Mouse (Mus musculus) myocyte (in vitro differentiated cells): ENCODE measurements at regions not wholly inside any gene's neighbourhood (a gene's known extent, or its start where the extent isn't known, plus 50 kb on each side); places are given as distances from the start of the nearest gene placed in this dataset.
A peak's percentile ranks its signal among the peaks of the same experiment; 100 is the strongest.

ENCODE experiments used
- H3K27me3 ChIP-seq: one replicate; pipeline ENCODE4 v1.6.1; 2011; ENCODE audit not compliant: control insufficient read depth, insufficient read depth, insufficient read length
- H3K36me3 ChIP-seq: one replicate; pipeline ENCODE4 v1.6.1; 2011; ENCODE audit not compliant: control insufficient read depth, insufficient read depth
- H3K4me2 ChIP-seq: one replicate; pipeline ENCODE4 v1.6.1; 2011; ENCODE audit warnings: low read depth, control low read depth
- H3K4me3 ChIP-seq: one replicate; pipeline ENCODE4 v1.5.1; 2011; ENCODE audit warnings: mild to moderate bottlenecking, control low read depth, moderate library complexity
- H3K79me2 ChIP-seq: one replicate; pipeline ENCODE4 v1.6.1; 2011; ENCODE audit not compliant: control insufficient read depth, insufficient read depth
- H3ac ChIP-seq: one replicate; pipeline ENCODE4 v1.6.1; 2011; ENCODE audit not compliant: control insufficient read depth, insufficient read length
- CEBPB ChIP-seq: IDR thresholded peaks from 2 replicates; pipeline ENCODE4 v1.6.1; 2011; ENCODE audit warnings: mild to moderate bottlenecking, moderate library complexity; ENCODE audit not compliant: poor library complexity, insufficient read depth, severe bottlenecking
- E2F4 ChIP-seq: IDR thresholded peaks from one replicate; pipeline ENCODE4 v1.6.1; 2011; ENCODE audit warnings: mild to moderate bottlenecking, control low read depth, moderate library complexity; ENCODE audit not compliant: insufficient read depth
- MAX ChIP-seq: IDR thresholded peaks from one replicate; pipeline ENCODE4 v1.6.1; 2011; ENCODE audit warnings: low read depth, mild to moderate bottlenecking, control low read depth
- MYOD1 ChIP-seq, 3 experiments: IDR thresholded peaks; one replicate each; pipeline ENCODE4 v1.6.1; 2011; ENCODE audit warnings: control low read depth in 2 of 3, low read depth in 2 of 3, mild to moderate bottlenecking in 2 of 3, moderate library complexity in 1 of 3; ENCODE audit not compliant: insufficient read length in 2 of 3, control insufficient read depth in 1 of 3
- MYOG ChIP-seq, 3 experiments: IDR thresholded peaks; one replicate each; pipeline ENCODE4 v1.6.1; 2011; ENCODE audit warnings: control low read depth in 2 of 3, low read depth in 2 of 3, mild to moderate bottlenecking in 2 of 3; ENCODE audit not compliant: insufficient read length in 2 of 3, control insufficient read depth in 1 of 3, insufficient read depth in 1 of 3
- POLR2A ChIP-seq: IDR thresholded peaks from one replicate; pipeline ENCODE4 v1.6.1; 2011; ENCODE audit warnings: low read depth, mild to moderate bottlenecking, control low read depth, moderate library complexity; ENCODE audit not compliant: insufficient read length
- POLR2AphosphoS2 ChIP-seq: IDR thresholded peaks from one replicate; pipeline ENCODE4 v1.6.1; 2011; ENCODE audit warnings: low read depth, control low read depth; ENCODE audit not compliant: insufficient read length
- REST ChIP-seq: IDR thresholded peaks from one replicate; pipeline ENCODE4 v1.6.1; 2011; ENCODE audit warnings: mild to moderate bottlenecking, control low read depth, moderate library complexity; ENCODE audit not compliant: insufficient read depth, insufficient read length
- SRF ChIP-seq: IDR thresholded peaks from one replicate; pipeline ENCODE4 v1.6.1; 2011; ENCODE audit warnings: low read depth; ENCODE audit not compliant: control insufficient read depth, insufficient read length
- TCF12 ChIP-seq: IDR thresholded peaks from one replicate; pipeline ENCODE4 v1.6.1; 2011; ENCODE audit warnings: mild to moderate bottlenecking, control low read depth; ENCODE audit not compliant: poor library complexity, insufficient read depth, severe bottlenecking
- TCF3 ChIP-seq: IDR thresholded peaks from one replicate; pipeline ENCODE4 v1.6.1; 2011; ENCODE audit warnings: low read depth, control low read depth; ENCODE audit not compliant: insufficient read length
- USF1 ChIP-seq: IDR thresholded peaks from one replicate; pipeline ENCODE4 v1.6.1; 2011; ENCODE audit warnings: low read depth, mild to moderate bottlenecking, control low read depth, moderate library complexity

DNA sequence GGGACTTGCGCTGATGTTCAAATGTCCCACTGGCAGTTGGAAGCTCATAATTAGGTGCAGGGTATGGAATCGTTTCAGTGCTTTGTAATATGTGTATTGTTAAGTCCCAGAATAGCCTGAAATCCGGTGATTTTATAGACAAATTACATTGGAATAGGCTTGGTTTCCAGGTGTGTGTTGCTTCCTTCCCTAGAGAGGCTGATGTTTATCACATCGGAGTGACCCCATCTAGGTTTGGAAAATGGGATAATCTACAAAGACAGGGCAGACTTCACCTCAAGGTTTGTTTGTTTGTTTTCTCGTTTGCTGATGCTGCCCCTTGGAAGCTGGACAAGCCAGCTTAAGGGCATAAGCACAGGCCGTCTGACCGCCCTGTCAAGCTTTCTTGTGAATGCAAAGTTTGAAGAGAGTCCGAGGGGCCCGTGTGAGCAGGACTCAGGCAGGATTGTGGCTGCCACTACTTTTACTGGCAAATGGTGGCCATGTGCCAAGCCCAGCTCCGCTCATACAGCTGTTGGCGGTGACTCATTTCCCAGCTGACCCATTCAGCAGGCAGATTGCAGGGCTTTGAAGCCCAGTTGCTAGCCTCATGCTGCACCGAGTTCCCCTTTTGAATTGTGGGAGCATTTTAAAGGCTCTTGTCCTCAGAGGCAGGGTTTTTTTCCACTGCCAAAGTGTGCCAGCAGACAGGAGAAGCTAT is 200.6 kb upstream of the Tgfbr2 start:
- Histone ChIP-seq H3K4me3 (no peak overlapping the region), H3K27me3 (no peaks in the 10 kb centered on the region), H3K36me3 (no peaks in the 10 kb centered on the region), H3K4me2 (peak overlapping the region; percentile 75), H3ac (no peak overlapping the region), H3K79me2 (no peaks in the 10 kb centered on the region)
- peak; percentile 96 for TF ChIP-seq TCF12
- no peak for TF ChIP-seq E2F4
- no peak for TF ChIP-seq POLR2A
- TF ChIP-seq TCF3 = peak; percentile 85
- peak; percentile 69 for TF ChIP-seq CEBPB
- TF ChIP-seq SRF = no peak
- TF ChIP-seq USF1 = peak; percentile 17
- TF ChIP-seq POLR2AphosphoS2 = no peak
- TF ChIP-seq REST = no peak
- TF ChIP-seq MAX = peak; percentile 57
- TF ChIP-seq MYOG (IDR thresholded peaks at IDR 0.05; ENCODE audit: control insufficient read depth in 1 of 3, insufficient read depth in 1 of 3, insufficient read length in 2 of 3, low read depth in 2 of 3) = peak; percentile 95 to 98 (median 97)
- peak; percentile 83 to 98 (median 98) for TF ChIP-seq MYOD1 (IDR thresholded peaks at IDR 0.05; ENCODE audit: control insufficient read depth in 1 of 3, insufficient read length in 2 of 3, low read depth in 2 of 3)

GRCm38 (mm10) chr9:116374343-116374742 is 199.2 kb upstream of the Tgfbr2 start:
- Histone ChIP-seq H3K27me3 (no peaks in the 10 kb centered on the region), H3ac (no peak overlapping the region), H3K36me3 (no peaks in the 10 kb centered on the region), H3K79me2 (no peaks in the 10 kb centered on the region), H3K4me3 (no peak overlapping the region), H3K4me2 (no peak overlapping the region)
- TF ChIP-seq REST = no peak
- no peak for TF ChIP-seq CEBPB
- TF ChIP-seq TCF12 = no peak
- no peak for TF ChIP-seq MAX
- TF ChIP-seq TCF3 = no peak
- no peak for TF ChIP-seq SRF
- TF ChIP-seq MYOG (IDR thresholded peaks at IDR 0.05; ENCODE audit: control insufficient read depth in 1 of 3, insufficient read depth in 1 of 3, insufficient read length in 2 of 3, low read depth in 2 of 3) = no peak
- TF ChIP-seq MYOD1 (IDR thresholded peaks at IDR 0.05; ENCODE audit: control insufficient read depth in 1 of 3, insufficient read length in 2 of 3, low read depth in 2 of 3) = peak in 1 of 3 experiments; percentile 3

DNA sequence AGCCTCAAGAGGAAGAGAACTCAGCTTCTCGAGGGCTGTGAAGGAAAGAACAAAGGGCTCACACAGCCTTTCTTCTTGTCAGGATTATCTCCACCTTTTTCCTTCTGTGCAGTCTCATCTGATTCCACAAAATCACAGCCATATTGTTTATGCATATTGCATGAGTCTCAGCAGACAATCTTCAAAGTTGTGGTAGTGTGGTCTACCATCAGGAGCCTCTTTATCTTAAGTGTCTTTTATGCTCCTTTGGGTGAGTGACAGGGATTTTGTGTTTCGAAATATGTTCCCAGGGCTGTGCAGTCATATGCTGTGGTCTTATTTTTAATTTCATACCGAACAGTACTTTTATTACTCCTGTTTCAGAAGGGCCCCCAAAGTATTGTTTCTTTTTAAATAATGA is 198.2 kb upstream of the Tgfbr2 start:
- H3K4me3 ChIP-seq = no peak overlapping the region
- H3K36me3 ChIP-seq = no peaks in the 10 kb centered on the region
- H3K27me3 ChIP-seq = no peaks in the 10 kb centered on the region

GRCm38 (mm10) chr9:116369059-116369718 is 194.0 kb upstream of the Tgfbr2 start:
- Histone ChIP-seq H3K79me2 (no peaks in the 10 kb centered on the region), H3K27me3 (no peaks in the 10 kb centered on the region), H3ac (no peak overlapping the region), H3K36me3 (no peaks in the 10 kb centered on the region), H3K4me2 (peak overlapping the region; percentile 59), H3K4me3 (no peak overlapping the region)
- TF ChIP-seq MYOG (IDR thresholded peaks at IDR 0.05; ENCODE audit: control insufficient read depth in 1 of 3, insufficient read depth in 1 of 3, insufficient read length in 2 of 3, low read depth in 2 of 3) = peak in 2 of 3 experiments; percentile 1 to 53
- peak in 1 of 3 experiments; percentile 67 for TF ChIP-seq MYOD1 (IDR thresholded peaks at IDR 0.05; ENCODE audit: control insufficient read depth in 1 of 3, insufficient read length in 2 of 3, low read depth in 2 of 3)
- TF ChIP-seq MAX = no peak

More for the DNA sequence above, 198.2 kb upstream of the Tgfbr2 start:
- TF ChIP-seq SRF (no peak), REST (no peak), MYOD1 (IDR thresholded peaks at IDR 0.05; ENCODE audit: control insufficient read depth in 1 of 3, insufficient read length in 2 of 3, low read depth in 2 of 3) (no peak), TCF12 (no peak), USF1 (no peak), MAX (no peak), MYOG (IDR thresholded peaks at IDR 0.05; ENCODE audit: control insufficient read depth in 1 of 3, insufficient read depth in 1 of 3, insufficient read length in 2 of 3, low read depth in 2 of 3) (no peak), E2F4 (no peak), CEBPB (0 out of 2 replicates have a peak, but pooled peaks have one; percentile 43)
- Histone ChIP-seq H3ac (no peak overlapping the region), H3K79me2 (no peaks in the 10 kb centered on the region), H3K4me2 (peak overlapping the region; percentile 7)

DNA sequence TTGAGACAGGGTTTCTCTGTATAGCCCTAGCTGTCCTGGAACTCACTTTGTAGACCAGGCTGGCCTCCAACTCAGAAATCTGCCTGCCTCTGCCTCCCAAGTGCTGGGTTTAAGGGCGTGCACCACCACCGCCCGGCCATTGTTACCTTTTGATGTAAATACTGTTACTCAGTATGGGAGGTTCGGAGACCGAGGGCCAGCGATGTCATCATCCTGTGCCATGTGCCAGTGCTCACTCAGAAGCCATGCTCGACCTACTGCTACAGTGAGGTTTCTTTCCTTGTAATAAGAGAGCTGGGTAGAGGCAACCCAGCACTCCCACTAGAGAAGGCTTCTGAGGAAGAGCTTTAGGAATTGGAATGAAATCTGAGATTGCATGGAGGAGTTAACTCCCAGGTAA is 191.6 kb upstream of the Tgfbr2 start:
- H3K36me3 ChIP-seq = no peaks in the 10 kb centered on the region
- no peak overlapping the region for H3K4me2 ChIP-seq
- H3K27me3 ChIP-seq = no peaks in the 10 kb centered on the region
- TF ChIP-seq E2F4 (no peak), MYOD1 (IDR thresholded peaks at IDR 0.05; ENCODE audit: control insufficient read depth in 1 of 3, insufficient read length in 2 of 3, low read depth in 2 of 3) (no peak), POLR2AphosphoS2 (no peak), MAX (no peak), POLR2A (no peak), USF1 (no peak)
- no peak overlapping the region for H3ac ChIP-seq
- no peak overlapping the region for H3K4me3 ChIP-seq
- no peaks in the 10 kb centered on the region for H3K79me2 ChIP-seq
